Mouse (Mus musculus) bone marrow, adult 2 months (tissue): ENCODE results near the gene Kitl.

Experiments used
- CTCF ChIP-seq: fragments of 200-500 bp; IDR thresholded peaks from 2 replicates; pipeline ENCODE4 v1.5.1; 2011; ENCODE audit warnings: low read length, control low read depth; ENCODE audit not compliant: control insufficient read depth, insufficient read depth
- POLR2A ChIP-seq: fragments of 200-500 bp; IDR thresholded peaks from 2 replicates; pipeline ENCODE4 v1.6.1; 2011; ENCODE audit warnings: low read depth, mild to moderate bottlenecking, control low read depth, low read length, borderline replicate concordance; ENCODE audit not compliant: control insufficient read depth

DNA sequence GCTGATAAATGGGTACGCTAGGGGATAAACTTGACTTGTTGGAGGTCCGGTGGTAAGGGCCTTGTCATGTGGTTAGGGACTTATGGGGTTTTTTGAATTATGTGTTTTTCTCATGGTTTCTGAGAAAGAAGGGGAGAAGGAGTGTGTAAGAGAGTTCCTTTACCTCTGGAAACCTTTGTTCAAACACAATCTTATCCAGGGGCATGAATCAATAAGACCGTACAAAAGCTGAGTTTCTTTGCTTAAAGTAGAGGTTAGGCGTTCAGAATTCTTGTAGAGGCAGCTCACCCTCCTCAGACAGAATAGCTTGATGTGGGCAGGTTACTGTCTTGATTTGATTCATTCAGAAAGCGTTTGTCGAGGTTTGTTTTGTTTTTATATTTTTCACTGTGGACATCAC is 28.7 kb downstream of the Kitl start:
- no peak for TF ChIP-seq CTCF
- no peak for TF ChIP-seq POLR2A
